Mouse (Mus musculus): ENCODE data around the gene Schip1.

Schip1 gene

GRCm38 (mm10) chr3:68126284-68126856, 61.8 kb downstream of the Schip1 start:
- no peak for DNase-seq (ENCODE audit: extremely low spot score)

GRCm38 (mm10) chr3:68130386-68130785, 65.8 kb downstream of the Schip1 start:
- no peak for DNase-seq (ENCODE audit: extremely low spot score)

GRCm38 (mm10) chr3:68138833-68139627, 74.4 kb downstream of the Schip1 start:
- DNase-seq (ENCODE audit: extremely low spot score), result no peak

- no peak for DNase-seq (ENCODE audit: extremely low spot score)
Observed at GRCm38 (mm10) chr3:68150688-68151087, 86.1 kb downstream of the Schip1 start.

- DNase-seq (ENCODE audit: extremely low spot score), result no peak
Observed at GRCm38 (mm10) chr3:68160175-68160574, 95.6 kb downstream of the Schip1 start.

- DNase-seq (ENCODE audit: extremely low spot score), result no peak
Observed at GRCm38 (mm10) chr3:68160760-68161159, 96.2 kb downstream of the Schip1 start.

GRCm38 (mm10) chr3:68178248-68178647, 113.6 kb downstream of the Schip1 start:
- DNase-seq (ENCODE audit: extremely low spot score), result no peak

- DNase-seq (ENCODE audit: extremely low spot score), result no peak
Observed at GRCm38 (mm10) chr3:68187471-68187870, 122.9 kb downstream of the Schip1 start.

GRCm38 (mm10) chr3:68189100-68189499, 124.5 kb downstream of the Schip1 start:
- no peak for DNase-seq (ENCODE audit: extremely low spot score)

GRCm38 (mm10) chr3:68196933-68197332, 132.3 kb downstream of the Schip1 start:
- DNase-seq (ENCODE audit: extremely low spot score), result no peak

- no peak for DNase-seq (ENCODE audit: extremely low spot score)
Observed at GRCm38 (mm10) chr3:68201214-68201613, 136.6 kb downstream of the Schip1 start.

- no peak for DNase-seq (ENCODE audit: extremely low spot score)
Observed at GRCm38 (mm10) chr3:68202162-68202902, 137.7 kb downstream of the Schip1 start.

- DNase-seq (ENCODE audit: extremely low spot score), result no peak
Observed at GRCm38 (mm10) chr3:68203934-68204467, 139.4 kb downstream of the Schip1 start.

- DNase-seq (ENCODE audit: extremely low spot score), result no peak
Observed at GRCm38 (mm10) chr3:68210422-68210821, 145.8 kb downstream of the Schip1 start.

- DNase-seq (ENCODE audit: extremely low spot score), result no peak
Observed at GRCm38 (mm10) chr3:68221452-68221851, 156.8 kb downstream of the Schip1 start.

- no peak for DNase-seq (ENCODE audit: extremely low spot score)
Observed at GRCm38 (mm10) chr3:68239887-68240286, 175.3 kb downstream of the Schip1 start.

- no peak for DNase-seq (ENCODE audit: extremely low spot score)
Observed at GRCm38 (mm10) chr3:68243239-68243638, 178.6 kb downstream of the Schip1 start.

GRCm38 (mm10) chr3:68246154-68246553, 181.6 kb downstream of the Schip1 start:
- DNase-seq (ENCODE audit: extremely low spot score), result no peak

- DNase-seq (ENCODE audit: extremely low spot score), result no peak
Observed at GRCm38 (mm10) chr3:68250589-68250988, 186.0 kb downstream of the Schip1 start.

- DNase-seq (ENCODE audit: extremely low spot score), result no peak
Observed at GRCm38 (mm10) chr3:68252335-68252734, 187.7 kb downstream of the Schip1 start.

GRCm38 (mm10) chr3:68262304-68262703, 197.7 kb downstream of the Schip1 start:
- no peak for DNase-seq (ENCODE audit: extremely low spot score)

- DNase-seq (ENCODE audit: extremely low spot score), result no peak
Observed at GRCm38 (mm10) chr3:68267905-68268304, 203.3 kb downstream of the Schip1 start.

Measured in embryo, embryonic 9.5 days (tissue).